Mouse (Mus musculus): ENCODE data around the gene Clcnkb. TPM values are rescaled to one million over a fixed set of nuclear protein-coding genes. Genes with fewer than 3 reads are reported as not detected.
A peak's percentile ranks its signal among the peaks of the same experiment; 100 is the strongest.

Clcnkb gene
- total and polyA plus RNA-seq, 2 experiments, result not detected

- Histone ChIP-seq H3K4me1 (ENCODE audit: control insufficient read depth, insufficient read depth, low read length) (no peaks in the 10 kb centered on the region), H3K79me2 (ENCODE audit: control insufficient read depth, insufficient read depth, low read length) (no peaks in the 10 kb centered on the region), H3K36me3 (ENCODE audit: control insufficient read depth, insufficient read depth, low read length) (no peaks in the 10 kb centered on the region), H3K9ac (ENCODE audit: low read depth, low read length) (no peak overlapping the region), H3K4me3 (ENCODE audit: insufficient read depth, low read depth, low read length) (no peak overlapping the region), H3K27ac (replicated peaks; ENCODE audit: insufficient read depth, low read depth, low read length) (no peak overlapping the region), H3K27me3 (ENCODE audit: control insufficient read depth, insufficient read depth, low read length) (no peaks in the 10 kb centered on the region)
- no peak for DNase-seq (ENCODE audit: extremely low read depth, low read depth, low spot score)
- TF ChIP-seq CTCF (IDR thresholded peaks at IDR 0.05; ENCODE audit: low read depth, low read length) (no peak), POLR2A (IDR thresholded peaks at IDR 0.05; ENCODE audit: extremely low read depth, insufficient read depth, low read length) (no peak)
- WGBS, result 83% methylated on average over 18 of the region's 18 CpGs
These were observed 17.4 kb upstream of the Clcnkb start for GRCm38 (mm10) chr4:141433191-141433590.

DNA sequence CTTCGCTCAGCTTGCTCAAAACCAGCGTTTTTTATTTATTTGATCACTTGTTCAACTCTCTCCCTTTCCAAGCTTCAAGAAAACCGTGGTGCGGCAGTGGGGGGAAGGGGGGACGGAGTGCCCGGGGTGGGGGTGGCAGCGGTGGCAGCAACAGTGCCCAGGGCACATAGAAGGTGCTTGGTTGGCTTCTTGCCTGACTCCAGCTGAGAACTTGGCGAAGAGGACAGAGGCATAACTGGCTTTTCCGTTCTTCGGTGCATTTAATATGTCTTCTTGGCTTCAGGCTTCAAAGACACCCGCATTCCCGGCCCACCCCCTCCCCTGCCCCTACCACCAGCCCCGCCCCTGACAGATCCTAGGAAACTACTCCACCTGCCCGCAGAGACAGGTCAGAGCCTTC lies 16.9 kb upstream of the Clcnkb start:
- WGBS, result 70% methylated on average over 14 of the region's 14 CpGs
- Histone ChIP-seq H3K4me3 (ENCODE audit: insufficient read depth, low read depth, low read length) (no peak overlapping the region), H3K9ac (ENCODE audit: low read depth, low read length) (no peak overlapping the region), H3K27me3 (ENCODE audit: control insufficient read depth, insufficient read depth, low read length) (no peaks in the 10 kb centered on the region), H3K4me1 (ENCODE audit: control insufficient read depth, insufficient read depth, low read length) (no peaks in the 10 kb centered on the region), H3K36me3 (ENCODE audit: control insufficient read depth, insufficient read depth, low read length) (no peaks in the 10 kb centered on the region), H3K27ac (replicated peaks; ENCODE audit: insufficient read depth, low read depth, low read length) (no peak overlapping the region), H3K79me2 (ENCODE audit: control insufficient read depth, insufficient read depth, low read length) (no peaks in the 10 kb centered on the region)
- no peak for DNase-seq (ENCODE audit: extremely low read depth, low read depth, low spot score)
- TF ChIP-seq CTCF (IDR thresholded peaks at IDR 0.05; ENCODE audit: low read depth, low read length) (no peak), POLR2A (IDR thresholded peaks at IDR 0.05; ENCODE audit: extremely low read depth, insufficient read depth, low read length) (no peak)

- DNase-seq (ENCODE audit: extremely low read depth, low read depth, low spot score), result peak; percentile 50
- H3K79me2 ChIP-seq (ENCODE audit: control insufficient read depth, insufficient read depth, low read length), result no peaks in the 10 kb centered on the region
- no peak overlapping the region for H3K4me3 ChIP-seq (ENCODE audit: insufficient read depth, low read depth, low read length)
- no peaks in the 10 kb centered on the region for H3K4me1 ChIP-seq (ENCODE audit: control insufficient read depth, insufficient read depth, low read length)
- H3K27ac ChIP-seq (replicated peaks; ENCODE audit: insufficient read depth, low read depth, low read length), result no peak overlapping the region
- 40% methylated on average over 9 of the region's 9 CpGs for WGBS
- no peak overlapping the region for H3K9ac ChIP-seq (ENCODE audit: low read depth, low read length)
- TF ChIP-seq POLR2A (IDR thresholded peaks at IDR 0.05; ENCODE audit: extremely low read depth, insufficient read depth, low read length) (no peak), CTCF (IDR thresholded peaks at IDR 0.05; ENCODE audit: low read depth, low read length) (peak; percentile 98)
- H3K36me3 ChIP-seq (ENCODE audit: control insufficient read depth, insufficient read depth, low read length), result no peaks in the 10 kb centered on the region
- no peaks in the 10 kb centered on the region for H3K27me3 ChIP-seq (ENCODE audit: control insufficient read depth, insufficient read depth, low read length)
These were observed 15.2 kb upstream of the Clcnkb start for GRCm38 (mm10) chr4:141430997-141431396.

GRCm38 (mm10) chr4:141429847-141430246 lies 14.0 kb upstream of the Clcnkb start:
- H3K27me3 ChIP-seq (ENCODE audit: control insufficient read depth, insufficient read depth, low read length), result no peaks in the 10 kb centered on the region; the same call in 1 of the 2 replicates
- H3K79me2 ChIP-seq (ENCODE audit: control insufficient read depth, insufficient read depth, low read length), result no peaks in the 10 kb centered on the region
- no peak overlapping the region for H3K4me3 ChIP-seq (ENCODE audit: insufficient read depth, low read depth, low read length)
- H3K9ac ChIP-seq (ENCODE audit: low read depth, low read length), result no peak overlapping the region
- peak; percentile 21 for DNase-seq (ENCODE audit: extremely low read depth, low read depth, low spot score)
- 51% methylated on average over 9 of the region's 9 CpGs for WGBS
- H3K36me3 ChIP-seq (ENCODE audit: control insufficient read depth, insufficient read depth, low read length), result no peaks in the 10 kb centered on the region
- H3K4me1 ChIP-seq (ENCODE audit: control insufficient read depth, insufficient read depth, low read length), result no peaks in the 10 kb centered on the region
- TF ChIP-seq POLR2A (IDR thresholded peaks at IDR 0.05; ENCODE audit: extremely low read depth, insufficient read depth, low read length) (no peak), CTCF (IDR thresholded peaks at IDR 0.05; ENCODE audit: low read depth, low read length) (peak; percentile 81)
- no peak overlapping the region for H3K27ac ChIP-seq (replicated peaks; ENCODE audit: insufficient read depth, low read depth, low read length)

DNA sequence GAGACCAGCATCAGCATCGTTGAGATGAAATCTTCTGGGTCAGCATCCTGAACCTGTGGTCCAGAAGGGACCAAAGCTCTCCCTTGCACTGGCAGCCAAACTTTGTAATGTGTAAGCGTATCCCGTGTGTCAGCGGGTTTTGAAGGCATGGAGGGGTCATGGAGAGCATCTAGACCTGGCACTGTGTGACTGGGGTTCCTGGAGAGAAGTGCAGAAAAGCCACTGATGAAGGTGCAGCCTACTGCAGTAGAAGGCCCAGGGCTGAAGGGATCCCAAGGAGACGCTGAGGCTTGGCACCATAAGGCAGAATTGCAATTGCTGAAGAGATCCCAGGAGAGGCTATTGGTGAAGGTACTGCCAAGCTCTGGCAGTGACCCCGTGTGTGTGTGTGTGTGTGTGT lies 13.6 kb upstream of the Clcnkb start:
- no peak overlapping the region for H3K4me3 ChIP-seq (ENCODE audit: insufficient read depth, low read depth, low read length)
- H3K27me3 ChIP-seq (ENCODE audit: control insufficient read depth, insufficient read depth, low read length), result no peaks in the 10 kb centered on the region; the same call in 1 of the 2 replicates
- no peak for TF ChIP-seq POLR2A (IDR thresholded peaks at IDR 0.05; ENCODE audit: extremely low read depth, insufficient read depth, low read length)
- H3K9ac ChIP-seq (ENCODE audit: low read depth, low read length), result no peak overlapping the region
- DNase-seq (ENCODE audit: extremely low read depth, low read depth, low spot score), result no peak
- no peaks in the 10 kb centered on the region for H3K36me3 ChIP-seq (ENCODE audit: control insufficient read depth, insufficient read depth, low read length)
- WGBS, result 73% methylated on average over 6 of the region's 6 CpGs
- H3K79me2 ChIP-seq (ENCODE audit: control insufficient read depth, insufficient read depth, low read length), result no peaks in the 10 kb centered on the region
- no peak overlapping the region for H3K27ac ChIP-seq (replicated peaks; ENCODE audit: insufficient read depth, low read depth, low read length)
- H3K4me1 ChIP-seq (ENCODE audit: control insufficient read depth, insufficient read depth, low read length), result no peaks in the 10 kb centered on the region

- 90% methylated on average over 13 of the region's 13 CpGs for WGBS
- no peak overlapping the region for H3K4me3 ChIP-seq (ENCODE audit: insufficient read depth, low read depth, low read length)
- no peaks in the 10 kb centered on the region for H3K36me3 ChIP-seq (ENCODE audit: control insufficient read depth, insufficient read depth, low read length)
- H3K9ac ChIP-seq (ENCODE audit: low read depth, low read length), result no peak overlapping the region
- H3K4me1 ChIP-seq (ENCODE audit: control insufficient read depth, insufficient read depth, low read length), result no peaks in the 10 kb centered on the region
- H3K27ac ChIP-seq (replicated peaks; ENCODE audit: insufficient read depth, low read depth, low read length), result no peak overlapping the region
- no peaks in the 10 kb centered on the region; the same call in 1 of the 2 replicates for H3K27me3 ChIP-seq (ENCODE audit: control insufficient read depth, insufficient read depth, low read length)
- DNase-seq (ENCODE audit: extremely low read depth, low read depth, low spot score), result no peak
- TF ChIP-seq CTCF (IDR thresholded peaks at IDR 0.05; ENCODE audit: low read depth, low read length) (no peak), POLR2A (IDR thresholded peaks at IDR 0.05; ENCODE audit: extremely low read depth, insufficient read depth, low read length) (no peak)
- H3K79me2 ChIP-seq (ENCODE audit: control insufficient read depth, insufficient read depth, low read length), result no peaks in the 10 kb centered on the region
These were observed 12.1 kb upstream of the Clcnkb start for GRCm38 (mm10) chr4:141427921-141428320.
